Mouse (Mus musculus) liver, embryonic 14.5 days (tissue): ENCODE measurements around the gene Actrt3. TPM values are rescaled to one million over a fixed set of nuclear protein-coding genes. Genes with fewer than 3 reads are reported as not detected.

Source experiments
- ATAC-seq: fragments of 200-750 bp; cut with Nextera tagmentation; 2 replicates; pipeline ENCODE4 v1.8.0; 2017; ENCODE audit warnings: moderate number of reproducible peaks, mild to moderate bottlenecking, moderate library complexity; ENCODE audit not compliant: insufficient read depth
- DNase-seq, 3 experiments: peaks; one replicate each; pipeline ENCODE4 v3.0.0-alpha.2; 2012 to 2013; ENCODE audit warnings: low read depth in 3 of 3, low spot score in 3 of 3
- H3K27ac ChIP-seq: fragments of 300-500 bp; sonication (generic); 2 replicates; pipeline ENCODE4 v1.5.1; 2014; ENCODE audit warnings: moderate library complexity, mild to moderate bottlenecking, control low read depth, inconsistent platforms
- H3K27me3 ChIP-seq: fragments of 300-500 bp; sonication (generic); 2 replicates; pipeline ENCODE4 v1.6.1; 2014; ENCODE audit warnings: mild to moderate bottlenecking, low read length, moderate library complexity; ENCODE audit not compliant: control insufficient read depth, insufficient read depth
- H3K36me3 ChIP-seq: fragments of 300-500 bp; sonication (generic); replicated peaks from 2 replicates; pipeline ENCODE4 v1.6.1; 2014; ENCODE audit warnings: low read depth; ENCODE audit not compliant: control insufficient read depth, insufficient read depth
- H3K4me1 ChIP-seq, 2 experiments: fragments of 200-500 bp in 1 of 2; fragments of 300-500 bp in 1 of 2; sonication (generic) in 1 of 2; replicated peaks; 2 replicates each; pipeline ENCODE4 v1.6.1; 2012 to 2014; ENCODE audit warnings: antibody characterized with exemption in 1 of 2, inconsistent platforms in 1 of 2, low read length in 1 of 2; ENCODE audit not compliant: control insufficient read depth in 2 of 2, insufficient read depth in 2 of 2
- H3K4me2 ChIP-seq: fragments of 300-500 bp; sonication (generic); 2 replicates; pipeline ENCODE4 v1.6.1; 2014; ENCODE audit warnings: low read depth, mild to moderate bottlenecking, control low read depth, moderate library complexity
- H3K4me3 ChIP-seq, 2 experiments: fragments of 200-500 bp in 1 of 2; fragments of 300-500 bp in 1 of 2; sonication (generic) in 1 of 2; 2 replicates each; pipeline ENCODE4 v1.5.1; 2012 to 2014; ENCODE audit warnings: low read depth in 2 of 2, low read length in 2 of 2, mild to moderate bottlenecking in 2 of 2, control low read depth in 1 of 2, inconsistent platforms in 1 of 2, moderate library complexity in 1 of 2; ENCODE audit not compliant: insufficient read depth in 1 of 2
- H3K9ac ChIP-seq: fragments of 300-500 bp; sonication (generic); replicated peaks from 2 replicates; pipeline ENCODE4 v1.6.1; 2014; ENCODE audit warnings: mild to moderate bottlenecking, control low read depth, moderate library complexity
- H3K9me3 ChIP-seq: fragments of 300-500 bp; sonication (generic); 2 replicates; pipeline ENCODE4 v1.6.1; 2016; ENCODE audit warnings: low read length, mixed read lengths; ENCODE audit not compliant: control insufficient read depth
- CTCF ChIP-seq: IDR thresholded peaks from 2 replicates; pipeline ENCODE4 v1.5.1; 2016; ENCODE audit warnings: antibody characterized with exemption, low read depth, control low read depth
- EP300 ChIP-seq: IDR thresholded peaks from 2 replicates; pipeline ENCODE4 v1.6.1; 2016; ENCODE audit warnings: antibody characterized with exemption, low read depth
- WGBS: fragments of 180-500 bp; shearing (Covaris S2); extraction: QIAGEN DNeasy Blood & Tissue Kit; methylation state at CpG from one replicate; pipeline ENCODE4 v1.1.7; 2014; ENCODE audit not compliant: insufficient replicate concordance; 5-methylcytosine and 5-hydroxymethylcytosine counted together
- polyA plus RNA-seq, 2 experiments: library from polyadenylated mRNA; depleted of rRNA in 1 of 2; stranded (reverse) in 1 of 2; unstranded in 1 of 2; fragments of >200 nt; fragmentation: Nextera tagmentation in 1 of 2; extraction: Ambion mirVana in 1 of 2; gene quantifications; 2 replicates each; pipeline versions ENCODE4 v1.2.1 to v1.2.3; 2012 to 2014

Actrt3 gene
- polyA plus RNA-seq, 2 experiments: not detected

GRCm38 (mm10) chr3:30600717-30601116 is 978 bp upstream of the Actrt3 start:
- TF ChIP-seq CTCF (no peak), EP300 (no peak)
- no peak for ATAC-seq
- peaks cover 4% of the 10 kb centered on the region for H3K36me3 ChIP-seq
- peaks cover 4 to 9% of the 10 kb centered on the region in 2 experiments for H3K4me1 ChIP-seq
- no peaks in the 10 kb centered on the region for H3K9me3 ChIP-seq
- H3K9ac ChIP-seq: peak overlapping the region; percentile 78
- DNase-seq: no peak
- H3K27ac ChIP-seq: peak overlapping the region; percentile 64
- peak overlapping the region; percentile 93 for H3K4me2 ChIP-seq
- H3K4me3 ChIP-seq: peak overlapping the region; percentile 69 to 88
- peaks cover 3% of the 10 kb centered on the region; the same call in 1 of the 2 replicates for H3K27me3 ChIP-seq
- WGBS: under 1% methylated on average over 14 of the region's 14 CpGs

- Histone ChIP-seq H3K27me3 (peaks cover 3% of the 10 kb centered on the region; the same call in 1 of the 2 replicates), H3K36me3 (no peaks in the 10 kb centered on the region), H3K9me3 (no peaks in the 10 kb centered on the region), H3K4me1 (peaks cover 0 to 7% of the 10 kb centered on the region in 2 experiments; a peak in 3 of 4 replicates), H3K27ac (no peak overlapping the region), H3K4me3 (no peak overlapping the region), H3K9ac (no peak overlapping the region), H3K4me2 (no peak overlapping the region)
- TF ChIP-seq EP300 (no peak), CTCF (no peak)
- DNase-seq (no peak), ATAC-seq (no peak)
- WGBS: 80% methylated on average over 7 of the region's 7 CpGs
These were observed 2.5 kb downstream of the Actrt3 start for GRCm38 (mm10) chr3:30597271-30597670.

DNA sequence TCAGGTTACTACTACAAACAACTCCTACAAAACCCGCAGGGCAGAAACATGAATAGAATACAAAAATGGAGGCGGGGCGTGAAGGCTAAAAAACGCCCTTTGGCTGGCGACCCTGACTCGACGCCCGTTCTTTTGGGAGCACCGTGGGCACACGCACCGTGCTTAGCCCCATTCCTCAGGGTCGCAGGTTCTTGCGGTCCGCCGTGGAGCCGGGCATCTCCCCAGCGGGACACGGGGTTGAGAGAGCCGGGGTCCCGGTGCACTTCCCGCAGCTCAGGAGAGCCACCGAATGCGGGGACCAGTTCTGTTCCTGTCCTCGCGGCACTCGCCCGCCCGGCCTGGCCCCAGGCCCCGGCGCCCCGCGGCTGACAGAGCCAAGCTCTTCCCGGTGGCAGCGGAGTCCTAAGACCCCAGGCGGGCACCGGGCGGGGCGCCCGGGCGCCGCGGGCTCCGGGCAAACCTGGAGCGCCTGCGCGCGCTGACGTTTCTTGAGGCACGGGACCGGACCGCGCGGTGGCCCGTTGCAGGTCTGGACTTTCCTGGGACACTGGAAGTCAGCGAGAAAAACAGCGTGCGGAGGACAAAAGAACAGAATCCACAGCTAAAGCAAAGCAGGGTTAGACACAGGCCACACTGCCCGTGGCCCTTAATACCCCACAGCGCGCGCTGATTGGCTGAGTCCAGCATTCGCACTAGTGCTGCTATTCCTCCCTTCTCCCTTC is 4.5 kb downstream of the Actrt3 start:
- Histone ChIP-seq H3K4me2 (peak overlapping the region; percentile 75), H3K9ac (peak overlapping the region; percentile 44), H3K27me3 (peaks cover 3% of the 10 kb centered on the region; the same call in 1 of the 2 replicates), H3K36me3 (no peaks in the 10 kb centered on the region), H3K27ac (no peak overlapping the region), H3K9me3 (no peaks in the 10 kb centered on the region), H3K4me1 (peaks cover 0 to 7% of the 10 kb centered on the region in 2 experiments; a peak in 3 of 4 replicates), H3K4me3 (peak overlapping the region; percentile 57 to 71)
- DNase-seq (no peak), ATAC-seq (peak; percentile 44; the same call in 1 of the 2 replicates)
- WGBS: under 1% methylated on average over 62 of the region's 62 CpGs
- TF ChIP-seq EP300 (no peak), CTCF (no peak)

DNA sequence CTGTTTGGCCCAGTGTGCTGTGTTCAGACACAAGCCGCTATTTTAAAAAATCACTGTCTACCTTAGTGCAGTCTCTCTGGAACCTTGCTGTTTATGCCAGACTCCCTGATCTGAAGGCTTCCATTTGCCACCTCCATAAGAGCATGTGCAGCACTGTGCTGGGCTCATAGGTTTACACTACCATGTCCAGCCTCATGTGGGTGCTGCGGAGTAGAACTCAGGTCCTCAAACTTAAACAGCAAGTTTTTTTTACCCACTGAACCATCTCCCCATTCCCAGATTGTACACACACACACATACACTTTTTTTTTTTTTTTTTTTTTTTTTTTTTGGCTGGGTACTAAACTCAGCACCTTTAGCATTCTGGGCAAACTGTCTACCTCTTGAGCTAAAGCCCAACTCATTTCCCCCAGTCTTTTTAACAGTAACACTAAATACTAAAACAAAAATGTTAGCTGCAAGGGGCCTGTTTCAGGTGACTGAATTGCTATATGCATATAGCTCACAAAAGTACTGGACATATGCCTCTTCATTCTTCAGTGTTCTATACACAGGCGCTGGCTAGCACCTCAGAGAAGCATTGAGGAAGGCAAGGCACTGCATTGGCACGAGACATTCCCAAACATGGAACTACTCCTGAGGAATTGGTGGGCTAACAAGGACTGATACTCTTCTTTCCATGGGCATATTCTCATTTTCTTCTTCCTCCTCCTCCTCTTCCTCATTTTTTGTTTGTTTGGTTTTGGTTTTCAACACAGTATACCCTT is 5.8 kb downstream of the Actrt3 start:
- TF ChIP-seq CTCF (peak; percentile 32), EP300 (no peak)
- no peaks in the 10 kb centered on the region for H3K36me3 ChIP-seq
- no peaks in the 10 kb centered on the region for H3K9me3 ChIP-seq
- no peak overlapping the region for H3K9ac ChIP-seq
- WGBS: 54% methylated on average over 4 of the region's 4 CpGs
- H3K4me1 ChIP-seq: peaks cover 0 to 4% of the 10 kb centered on the region in 2 experiments; a peak in 1 of 4 replicates
- H3K4me3 ChIP-seq: no peak overlapping the region
- peak; percentile 29; the same call in 1 of the 2 replicates for ATAC-seq
- no peak for DNase-seq
- H3K27me3 ChIP-seq: no peaks in the 10 kb centered on the region; the same call in 1 of the 2 replicates
- H3K27ac ChIP-seq: no peak overlapping the region
- no peak overlapping the region for H3K4me2 ChIP-seq

DNA sequence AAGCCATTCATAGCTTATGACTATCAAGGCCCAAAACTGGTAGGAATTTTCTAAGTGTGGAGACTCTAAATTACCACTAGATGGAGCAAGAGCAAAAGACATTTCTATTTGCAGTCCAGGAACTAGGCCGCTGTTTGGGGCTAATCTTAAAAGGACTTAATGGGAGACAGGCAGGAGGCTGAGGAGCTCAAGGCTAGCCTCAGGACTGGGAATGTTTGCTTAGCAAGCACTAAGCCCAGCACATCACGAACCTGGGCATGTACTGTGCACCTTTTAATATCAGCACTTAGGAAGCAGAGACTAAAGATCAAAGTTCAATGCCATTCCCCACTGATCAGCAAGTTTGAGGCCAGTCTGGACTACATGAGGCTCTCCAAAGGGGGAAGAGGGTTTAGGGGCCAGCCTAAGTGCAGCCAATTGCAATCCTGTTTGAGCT is 7.3 kb downstream of the Actrt3 start:
- 8% methylated on average over 2 of the region's 2 CpGs for WGBS
- Histone ChIP-seq H3K9me3 (no peaks in the 10 kb centered on the region), H3K4me1 (peaks cover 0 to 4% of the 10 kb centered on the region in 2 experiments; a peak in 1 of 4 replicates), H3K27ac (no peak overlapping the region), H3K27me3 (no peaks in the 10 kb centered on the region; the same call in 1 of the 2 replicates), H3K4me2 (no peak overlapping the region), H3K4me3 (no peak overlapping the region), H3K36me3 (no peaks in the 10 kb centered on the region), H3K9ac (no peak overlapping the region)
- ATAC-seq: no peak
- no peak for TF ChIP-seq EP300
- peak; percentile 73 for TF ChIP-seq CTCF
- DNase-seq: peak in 1 of 3 experiments; percentile 55
